Mouse (Mus musculus) embryo, embryonic 10.5 days (tissue): ENCODE results near the gene Mink1.
"Not testable (repeated sequence)": the region's sequence is repeated elsewhere in the genome, so short reads cannot be mapped to it uniquely, and the experiment has no call there.

Source experiments
- DNase-seq: peaks from one replicate; pipeline ENCODE4 v3.0.0-alpha.2; 2015; ENCODE audit warnings: low spot score

The Mink1 gene

GRCm38 (mm10) chr11:70557545-70557944 is 5.1 kb upstream of the Mink1 start:
- no peak for DNase-seq

- DNase-seq = no peak
Observed at GRCm38 (mm10) chr11:70561937-70562286, 769 bp upstream of the Mink1 start.

- no peak for DNase-seq
Observed at GRCm38 (mm10) chr11:70562995-70563469, 351 bp downstream of the Mink1 start.

- DNase-seq = peak; percentile 67
Observed at GRCm38 (mm10) chr11:70563470-70564275, 992 bp downstream of the Mink1 start.

- no peak for DNase-seq
Observed at GRCm38 (mm10) chr11:70564276-70564873, 1.7 kb downstream of the Mink1 start.

GRCm38 (mm10) chr11:70566586-70566985 is 3.9 kb downstream of the Mink1 start:
- DNase-seq = no peak

GRCm38 (mm10) chr11:70570614-70571013 is 7.9 kb downstream of the Mink1 start:
- DNase-seq = not testable (repeated sequence)

GRCm38 (mm10) chr11:70571641-70572040 is 9.0 kb downstream of the Mink1 start:
- DNase-seq = no peak

- no peak for DNase-seq
Observed at GRCm38 (mm10) chr11:70572348-70572902, 9.7 kb downstream of the Mink1 start.

GRCm38 (mm10) chr11:70573872-70574271 is 11.2 kb downstream of the Mink1 start:
- DNase-seq = no peak

- no peak for DNase-seq
Observed at GRCm38 (mm10) chr11:70577201-70577600, 14.5 kb downstream of the Mink1 start.

GRCm38 (mm10) chr11:70578962-70579361 is 16.3 kb downstream of the Mink1 start:
- DNase-seq = no peak

- DNase-seq = no peak
Observed at GRCm38 (mm10) chr11:70579710-70580357, 17.2 kb downstream of the Mink1 start.

- no peak for DNase-seq
Observed at GRCm38 (mm10) chr11:70580358-70580720, 17.7 kb downstream of the Mink1 start.

- DNase-seq = no peak
Observed at GRCm38 (mm10) chr11:70580921-70581320, 18.2 kb downstream of the Mink1 start.

GRCm38 (mm10) chr11:70582196-70582595 is 19.5 kb downstream of the Mink1 start:
- no peak for DNase-seq

- DNase-seq = no peak
Observed at GRCm38 (mm10) chr11:70583022-70583714, 20.5 kb downstream of the Mink1 start.

- DNase-seq = no peak
Observed at GRCm38 (mm10) chr11:70583775-70584174, 21.1 kb downstream of the Mink1 start.

GRCm38 (mm10) chr11:70585457-70585856 is 22.8 kb downstream of the Mink1 start:
- no peak for DNase-seq

GRCm38 (mm10) chr11:70586261-70586660 is 23.6 kb downstream of the Mink1 start:
- DNase-seq = no peak

- DNase-seq = no peak
Observed at GRCm38 (mm10) chr11:70586954-70587353, 24.3 kb downstream of the Mink1 start.

GRCm38 (mm10) chr11:70591733-70592132 is 29.1 kb downstream of the Mink1 start:
- DNase-seq = no peak
